Mouse (Mus musculus): ENCODE data around the gene Eef1a1. TPM values are rescaled to one million over a fixed set of nuclear protein-coding genes. Genes with fewer than 3 reads are reported as not detected.
"Not testable (repeated sequence)": the region's sequence is repeated elsewhere in the genome, so short reads cannot be mapped to it uniquely, and the experiment has no call there.

Gene Eef1a1
- polyA plus RNA-seq, 1 experiment from 2014 or later: 2,607 TPM

DNA sequence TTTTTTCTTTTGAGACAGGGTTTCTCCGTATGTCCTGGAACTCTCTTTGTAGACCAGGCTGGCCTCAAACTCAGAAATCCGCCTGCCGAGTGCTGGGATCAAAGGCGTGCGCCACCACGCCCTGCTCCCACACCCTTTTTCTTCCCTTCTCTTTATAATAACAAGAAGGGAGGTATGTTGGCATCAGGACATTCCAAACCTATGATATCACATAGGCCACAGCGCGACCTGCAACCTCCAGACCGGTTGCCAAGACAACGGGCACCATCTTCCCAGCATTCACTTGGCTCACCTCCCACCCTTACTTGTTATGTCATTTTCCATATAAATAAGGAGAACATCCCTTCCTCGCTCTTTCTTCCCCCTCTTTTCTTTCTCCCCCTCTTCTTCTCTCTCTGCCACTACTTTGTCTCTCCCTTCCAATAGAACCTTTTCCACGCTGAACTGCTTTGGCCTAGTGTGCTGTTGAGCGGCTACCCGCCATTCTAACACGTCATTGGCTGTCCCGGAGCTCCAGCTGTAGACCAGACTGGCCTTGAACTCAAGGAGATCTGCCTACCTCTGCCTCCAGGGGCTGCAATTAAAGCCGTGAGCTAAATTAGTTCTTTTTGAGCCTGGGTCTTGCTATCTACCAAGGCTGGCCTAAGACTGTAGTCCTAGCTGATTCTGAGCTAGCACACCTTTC lies 36.6 kb upstream of the Eef1a1 start:
- WGBS (ENCODE audit: insufficient replicate concordance): 83% methylated on average over 17 of the region's 17 CpGs
- Histone ChIP-seq H3K36me3 (no peaks in the 10 kb centered on the region), H3K9ac (no peak overlapping the region), H3K4me1 (replicated peaks) (peaks cover 28% of the 10 kb centered on the region), H3K27me3 (0 out of 2 replicates have a peak, but pooled peaks cover 3% of the 10 kb centered on the region), H3K9me3 (replicated peaks) (no peaks in the 10 kb centered on the region), H3K4me3 (replicated peaks) (no peak overlapping the region), H3K4me2 (no peak overlapping the region), H3K27ac (no peak overlapping the region)
- ATAC-seq (ENCODE audit: low read depth) (no peak), DNase-seq (no peak)

DNA sequence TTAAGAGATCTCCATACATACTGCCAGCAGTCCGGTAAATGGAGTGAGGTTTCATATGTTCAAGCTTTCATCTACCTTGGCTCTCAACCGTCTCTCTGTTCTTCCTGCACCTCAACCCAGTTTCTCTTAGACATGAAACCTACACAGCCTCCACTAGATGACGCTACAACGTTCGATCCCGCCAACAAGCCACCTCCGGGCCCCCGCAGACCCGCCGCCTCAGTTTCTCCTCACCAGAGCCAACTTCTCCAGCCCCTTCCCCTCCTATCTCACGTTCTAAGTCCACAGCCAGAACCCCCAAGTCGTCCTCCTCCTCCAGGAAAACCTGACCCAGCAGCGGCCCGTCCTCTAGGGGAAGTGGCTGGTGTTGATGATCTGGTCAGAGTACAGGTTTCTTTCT lies 32.7 kb upstream of the Eef1a1 start:
- WGBS (ENCODE audit: insufficient replicate concordance): 12% methylated on average over 14 of the region's 14 CpGs
- ATAC-seq (ENCODE audit: low read depth) (peak; percentile 8; the same call in 1 of the 2 replicates), DNase-seq (peak; percentile 43)
- H3K27ac ChIP-seq: peak overlapping the region; percentile 71
- peaks cover 37% of the 10 kb centered on the region for H3K4me1 ChIP-seq (replicated peaks)
- H3K4me3 ChIP-seq (replicated peaks): peak overlapping the region; percentile 50
- peak overlapping the region; percentile 54 for H3K9ac ChIP-seq
- H3K27me3 ChIP-seq: 0 out of 2 replicates have a peak, but pooled peaks cover 3% of the 10 kb centered on the region
- H3K4me2 ChIP-seq: peak overlapping the region; percentile 73
- H3K9me3 ChIP-seq (replicated peaks): no peaks in the 10 kb centered on the region
- no peaks in the 10 kb centered on the region for H3K36me3 ChIP-seq

DNA sequence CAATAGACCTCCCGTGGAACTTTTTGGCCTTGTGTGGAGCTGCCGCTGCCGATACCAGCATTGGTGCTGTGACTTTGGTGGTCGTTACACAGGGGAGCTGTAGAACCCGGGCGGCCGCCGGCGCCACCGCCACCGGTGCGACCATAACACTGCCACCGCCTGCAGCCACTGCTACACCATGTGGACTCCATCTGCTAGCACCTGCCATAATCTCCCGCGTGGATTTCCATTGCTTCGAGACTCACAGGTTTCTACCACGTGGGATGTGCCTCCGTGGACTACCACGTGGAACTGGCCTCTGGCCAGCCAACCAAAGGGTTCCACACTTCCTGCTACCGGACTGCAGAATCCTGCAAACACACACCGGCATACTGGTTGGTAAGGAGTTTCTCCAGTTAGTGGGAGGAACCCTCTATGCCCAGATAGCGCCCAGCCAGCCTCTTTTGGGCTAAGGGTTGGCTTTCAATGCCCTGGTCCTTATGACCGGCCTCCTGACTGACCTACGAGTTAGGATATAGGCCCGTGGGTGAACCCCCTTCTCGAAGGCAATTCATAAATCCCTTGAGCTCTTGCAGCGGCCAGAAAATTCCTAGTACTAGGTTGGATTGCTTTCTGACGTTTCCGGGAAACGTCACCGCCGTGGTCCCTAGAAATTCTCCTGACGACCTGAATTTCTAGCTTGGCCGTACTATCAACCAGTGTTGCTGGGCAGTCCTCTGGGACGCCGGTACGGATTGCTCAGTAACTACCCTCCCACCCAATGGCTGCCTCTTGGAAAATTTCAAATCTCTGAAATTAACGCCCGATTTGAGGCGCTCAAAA lies 32.0 kb upstream of the Eef1a1 start:
- Histone ChIP-seq H3K4me2 (peak overlapping the region; percentile 73), H3K36me3 (no peaks in the 10 kb centered on the region), H3K9me3 (replicated peaks) (no peaks in the 10 kb centered on the region), H3K27me3 (0 out of 2 replicates have a peak, but pooled peaks cover 3% of the 10 kb centered on the region), H3K4me3 (replicated peaks) (peak overlapping the region; percentile 50), H3K4me1 (replicated peaks) (peaks cover 40% of the 10 kb centered on the region), H3K9ac (peak overlapping the region; percentile 54), H3K27ac (peak overlapping the region; percentile 71)
- ATAC-seq (ENCODE audit: low read depth) (peak; percentile 35), DNase-seq (peak; percentile 34)
- 2% methylated on average over 40 of the region's 40 CpGs for WGBS (ENCODE audit: insufficient replicate concordance)

GRCm38 (mm10) chr9:78520127-78520779 lies 31.3 kb upstream of the Eef1a1 start:
- DNase-seq (no peak), ATAC-seq (ENCODE audit: low read depth) (peak; percentile 16; the same call in 1 of the 2 replicates)
- H3K36me3 ChIP-seq: no peaks in the 10 kb centered on the region
- H3K4me1 ChIP-seq (replicated peaks): peaks cover 47% of the 10 kb centered on the region
- peak overlapping the region; percentile 54 for H3K9ac ChIP-seq
- no peaks in the 10 kb centered on the region for H3K9me3 ChIP-seq (replicated peaks)
- WGBS (ENCODE audit: insufficient replicate concordance): 23% methylated on average over 15 of the region's 15 CpGs
- peak overlapping the region; percentile 73 for H3K4me2 ChIP-seq
- peak overlapping the region; percentile 71 for H3K27ac ChIP-seq
- H3K27me3 ChIP-seq: 0 out of 2 replicates have a peak, but pooled peaks cover 3% of the 10 kb centered on the region
- H3K4me3 ChIP-seq (replicated peaks): peak overlapping the region; percentile 50

DNA sequence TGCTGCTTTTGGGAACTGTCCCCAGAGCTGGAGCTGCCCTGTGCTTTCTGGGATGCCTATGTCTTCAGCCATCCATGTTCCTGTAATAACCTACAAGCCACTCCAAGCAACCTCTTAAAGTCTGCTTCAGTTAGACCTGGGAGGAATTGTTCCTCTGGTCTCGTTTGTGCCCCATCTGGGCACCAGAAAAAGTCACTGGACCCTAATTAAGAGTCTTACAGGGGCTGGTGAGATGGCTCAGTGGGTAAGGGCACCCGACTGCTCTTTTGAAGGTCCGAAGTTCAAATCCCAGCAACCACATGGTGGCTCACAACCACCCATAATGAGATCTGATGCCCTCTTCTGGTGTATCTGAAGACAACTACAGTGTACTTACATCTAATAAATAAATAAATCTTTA lies 28.3 kb upstream of the Eef1a1 start:
- H3K9me3 ChIP-seq (replicated peaks); H3K36me3 ChIP-seq; H3K4me2 ChIP-seq; DNase-seq; H3K4me3 ChIP-seq (replicated peaks); H3K27me3 ChIP-seq; ATAC-seq (ENCODE audit: low read depth): not testable (repeated sequence)
- peak overlapping the region; percentile 42 for H3K9ac ChIP-seq
- peak overlapping the region; percentile 59 for H3K27ac ChIP-seq
- peaks cover 71% of the 10 kb centered on the region for H3K4me1 ChIP-seq (replicated peaks)
- 56% methylated on average over 3 of the region's 3 CpGs for WGBS (ENCODE audit: insufficient replicate concordance)

- H3K36me3 ChIP-seq: no peaks in the 10 kb centered on the region
- peaks cover 64% of the 10 kb centered on the region for H3K4me1 ChIP-seq (replicated peaks)
- WGBS (ENCODE audit: insufficient replicate concordance): 15% methylated on average over 3 of the region's 3 CpGs
- H3K9ac ChIP-seq: 0 out of 2 replicates have a peak overlapping the region, but pooled peaks have one; percentile 36
- peak; percentile 68 for DNase-seq
- H3K27ac ChIP-seq: peak overlapping the region; percentile 59
- peak overlapping the region; percentile 57 for H3K4me2 ChIP-seq
- peak; percentile 92 for ATAC-seq (ENCODE audit: low read depth)
- no peaks in the 10 kb centered on the region for H3K27me3 ChIP-seq
- H3K9me3 ChIP-seq (replicated peaks): no peaks in the 10 kb centered on the region
- H3K4me3 ChIP-seq (replicated peaks): peak overlapping the region; percentile 16; the same call in 1 of the 2 replicates
Observed at GRCm38 (mm10) chr9:78516125-78516524, 27.2 kb upstream of the Eef1a1 start.

DNA sequence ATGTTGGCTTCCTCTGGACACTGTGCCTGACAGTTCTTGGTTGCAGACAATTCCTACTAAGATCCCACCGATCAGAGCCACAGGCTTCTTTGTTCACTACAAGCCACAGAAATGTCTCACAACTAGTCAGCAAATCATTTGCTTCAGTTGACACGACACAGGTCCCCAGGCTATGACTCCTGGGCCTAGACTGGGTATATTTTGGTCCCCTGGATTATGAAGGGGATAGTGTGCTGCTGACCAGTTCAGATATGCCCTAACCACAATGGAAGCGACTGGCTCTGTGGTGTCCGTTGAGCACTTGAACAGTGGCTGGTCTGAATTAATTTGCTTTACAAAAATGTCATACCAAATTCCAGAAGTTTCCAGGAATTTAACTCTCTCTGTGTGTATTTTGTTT lies 25.7 kb upstream of the Eef1a1 start:
- peaks cover 50% of the 10 kb centered on the region for H3K4me1 ChIP-seq (replicated peaks)
- no peak overlapping the region for H3K4me3 ChIP-seq (replicated peaks)
- no peaks in the 10 kb centered on the region for H3K27me3 ChIP-seq
- H3K9ac ChIP-seq: no peak overlapping the region
- H3K27ac ChIP-seq: no peak overlapping the region
- H3K9me3 ChIP-seq (replicated peaks): no peaks in the 10 kb centered on the region
- H3K4me2 ChIP-seq: no peak overlapping the region
- 64% methylated on average over 4 of the region's 4 CpGs for WGBS (ENCODE audit: insufficient replicate concordance)
- ATAC-seq (ENCODE audit: low read depth): no peak
- no peak for DNase-seq
- H3K36me3 ChIP-seq: no peaks in the 10 kb centered on the region

- no peak overlapping the region for H3K4me3 ChIP-seq (replicated peaks)
- ATAC-seq (ENCODE audit: low read depth) (no peak), DNase-seq (no peak)
- H3K9me3 ChIP-seq (replicated peaks): no peaks in the 10 kb centered on the region
- H3K9ac ChIP-seq: no peak overlapping the region
- no peaks in the 10 kb centered on the region for H3K36me3 ChIP-seq
- H3K4me1 ChIP-seq (replicated peaks): peaks cover 48% of the 10 kb centered on the region
- 0 out of 2 replicates have a peak overlapping the region, but pooled peaks have one; percentile 10 for H3K27ac ChIP-seq
- 50% methylated on average over 6 of the region's 6 CpGs for WGBS (ENCODE audit: insufficient replicate concordance)
- H3K4me2 ChIP-seq: no peak overlapping the region
- H3K27me3 ChIP-seq: no peaks in the 10 kb centered on the region
Observed at GRCm38 (mm10) chr9:78513776-78514500, 25.0 kb upstream of the Eef1a1 start.

GRCm38 (mm10) chr9:78511705-78512104 lies 22.8 kb upstream of the Eef1a1 start:
- Histone ChIP-seq H3K9me3 (replicated peaks) (no peaks in the 10 kb centered on the region), H3K27ac (no peak overlapping the region), H3K4me2 (no peak overlapping the region), H3K27me3 (no peaks in the 10 kb centered on the region), H3K9ac (no peak overlapping the region), H3K36me3 (no peaks in the 10 kb centered on the region), H3K4me1 (replicated peaks) (peaks cover 49% of the 10 kb centered on the region), H3K4me3 (replicated peaks) (no peak overlapping the region)
- DNase-seq: no peak
- no peak for ATAC-seq (ENCODE audit: low read depth)
- 81% methylated on average over 5 of the region's 5 CpGs for WGBS (ENCODE audit: insufficient replicate concordance)

DNA sequence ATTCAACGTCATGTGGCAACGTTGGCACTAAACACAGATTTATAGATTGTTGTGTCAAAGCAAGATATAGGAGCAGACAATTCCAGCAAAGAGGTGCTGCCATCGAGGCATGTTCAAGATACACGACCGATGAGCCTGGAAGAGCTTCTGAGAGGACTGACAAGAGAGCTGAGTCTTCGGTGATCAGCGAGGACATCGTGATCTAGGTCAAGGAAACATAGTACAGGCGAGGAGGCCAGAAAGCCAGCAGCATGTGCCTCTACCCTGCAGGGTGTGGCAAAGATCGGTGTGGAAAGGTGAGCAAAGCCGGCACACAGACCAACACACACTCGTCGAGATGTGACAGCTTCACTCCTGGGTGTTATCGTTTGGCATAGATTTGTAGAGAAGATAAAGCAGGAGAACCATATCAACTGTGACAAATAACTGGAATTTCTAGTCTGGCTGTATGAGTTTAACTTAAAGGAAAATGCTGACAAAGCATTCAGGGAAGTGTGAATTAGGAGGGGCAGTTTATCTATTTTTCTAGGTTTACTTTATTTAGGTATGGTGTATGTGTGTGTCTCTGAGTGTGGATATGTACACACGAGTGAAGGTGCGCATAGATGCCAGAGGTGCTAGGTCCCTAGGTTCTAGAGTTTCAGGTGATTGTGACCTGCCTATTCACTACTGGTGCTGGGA lies 19.3 kb upstream of the Eef1a1 start:
- peaks cover 8% of the 10 kb centered on the region; the same call in 1 of the 2 replicates for H3K27me3 ChIP-seq
- H3K27ac ChIP-seq: no peak overlapping the region
- no peak overlapping the region for H3K9ac ChIP-seq
- no peak overlapping the region for H3K4me2 ChIP-seq
- ATAC-seq (ENCODE audit: low read depth) (no peak), DNase-seq (no peak)
- WGBS (ENCODE audit: insufficient replicate concordance): 68% methylated on average over 16 of the region's 16 CpGs
- H3K4me3 ChIP-seq (replicated peaks): no peak overlapping the region
- H3K36me3 ChIP-seq: no peaks in the 10 kb centered on the region
- peaks cover 37% of the 10 kb centered on the region for H3K4me1 ChIP-seq (replicated peaks)
- no peaks in the 10 kb centered on the region for H3K9me3 ChIP-seq (replicated peaks)
